Mouse (Mus musculus): Measurements from ENCODE around the gene Cyp2f2. TPM values are rescaled to one million over a fixed set of nuclear protein-coding genes. Genes with fewer than 3 reads are reported as not detected.

The Cyp2f2 gene
- polyA plus RNA-seq, 1 experiment from 2014 or later, result not detected

- H3K4me1 ChIP-seq (ENCODE audit: control insufficient read depth, insufficient read depth, low read length), result no peaks in the 10 kb centered on the region
- no peaks in the 10 kb centered on the region for H3K27me3 ChIP-seq (ENCODE audit: control insufficient read depth, insufficient read depth, low read length)
- H3K4me3 ChIP-seq (ENCODE audit: low read depth, low read length), result no peak overlapping the region
- no peak overlapping the region for H3K4me2 ChIP-seq (ENCODE audit: low read depth, low read length)
- peaks cover 11% of the 10 kb centered on the region for H3K36me3 ChIP-seq (replicated peaks; ENCODE audit: control insufficient read depth, insufficient read depth, low read depth, low read length)
- H3K9me3 ChIP-seq (replicated peaks; ENCODE audit: control insufficient read depth, low read length), result no peaks in the 10 kb centered on the region
- no peak overlapping the region for H3K27ac ChIP-seq (replicated peaks; ENCODE audit: low read depth, low read length)
- 95% methylated on average over 9 of the region's 9 CpGs for WGBS
- DNase-seq (ENCODE audit: low spot score), result no peak
- ATAC-seq (replicated peaks; ENCODE audit: insufficient number of reproducible peaks, low FRiP score, low TSS enrichment, low read depth), result no peak
- no peak overlapping the region for H3K9ac ChIP-seq (replicated peaks; ENCODE audit: low read length)
Measured at GRCm38 (mm10) chr7:27158171-27158570, 38.5 kb downstream of the Cyp2f2 start.

GRCm38 (mm10) chr7:27159256-27159655, 39.5 kb downstream of the Cyp2f2 start:
- Histone ChIP-seq H3K36me3 (replicated peaks; ENCODE audit: control insufficient read depth, insufficient read depth, low read depth, low read length) (peaks cover 11% of the 10 kb centered on the region), H3K27me3 (ENCODE audit: control insufficient read depth, insufficient read depth, low read length) (no peaks in the 10 kb centered on the region), H3K4me1 (ENCODE audit: control insufficient read depth, insufficient read depth, low read length) (no peaks in the 10 kb centered on the region; the same call in none of the 2 replicates), H3K4me2 (ENCODE audit: low read depth, low read length) (no peak overlapping the region), H3K9me3 (replicated peaks; ENCODE audit: control insufficient read depth, low read length) (no peaks in the 10 kb centered on the region), H3K27ac (replicated peaks; ENCODE audit: low read depth, low read length) (no peak overlapping the region), H3K4me3 (ENCODE audit: low read depth, low read length) (no peak overlapping the region), H3K9ac (replicated peaks; ENCODE audit: low read length) (no peak overlapping the region)
- WGBS, result 93% methylated on average over 6 of the region's 6 CpGs
- ATAC-seq (replicated peaks; ENCODE audit: insufficient number of reproducible peaks, low FRiP score, low TSS enrichment, low read depth) (no peak), DNase-seq (ENCODE audit: low spot score) (no peak)

GRCm38 (mm10) chr7:27159882-27160281, 40.2 kb downstream of the Cyp2f2 start:
- H3K9me3 ChIP-seq (replicated peaks; ENCODE audit: control insufficient read depth, low read length), result no peaks in the 10 kb centered on the region
- no peaks in the 10 kb centered on the region for H3K27me3 ChIP-seq (ENCODE audit: control insufficient read depth, insufficient read depth, low read length)
- no peak overlapping the region for H3K27ac ChIP-seq (replicated peaks; ENCODE audit: low read depth, low read length)
- H3K36me3 ChIP-seq (replicated peaks; ENCODE audit: control insufficient read depth, insufficient read depth, low read depth, low read length), result peaks cover 15% of the 10 kb centered on the region
- no peak overlapping the region for H3K4me3 ChIP-seq (ENCODE audit: low read depth, low read length)
- ATAC-seq (replicated peaks; ENCODE audit: insufficient number of reproducible peaks, low FRiP score, low TSS enrichment, low read depth) (peak; percentile 89), DNase-seq (ENCODE audit: low spot score) (peak; percentile 86)
- no peak overlapping the region for H3K4me2 ChIP-seq (ENCODE audit: low read depth, low read length)
- H3K9ac ChIP-seq (replicated peaks; ENCODE audit: low read length), result no peak overlapping the region
- peaks cover 5% of the 10 kb centered on the region for H3K4me1 ChIP-seq (ENCODE audit: control insufficient read depth, insufficient read depth, low read length)
- WGBS, result 16% methylated on average over 8 of the region's 8 CpGs

GRCm38 (mm10) chr7:27160921-27161320, 41.2 kb downstream of the Cyp2f2 start:
- no peaks in the 10 kb centered on the region for H3K27me3 ChIP-seq (ENCODE audit: control insufficient read depth, insufficient read depth, low read length)
- peaks cover 15% of the 10 kb centered on the region for H3K36me3 ChIP-seq (replicated peaks; ENCODE audit: control insufficient read depth, insufficient read depth, low read depth, low read length)
- no peaks in the 10 kb centered on the region for H3K9me3 ChIP-seq (replicated peaks; ENCODE audit: control insufficient read depth, low read length)
- DNase-seq (ENCODE audit: low spot score) (no peak), ATAC-seq (replicated peaks; ENCODE audit: insufficient number of reproducible peaks, low FRiP score, low TSS enrichment, low read depth) (no peak)
- peaks cover 11% of the 10 kb centered on the region for H3K4me1 ChIP-seq (ENCODE audit: control insufficient read depth, insufficient read depth, low read length)
- no peak overlapping the region for H3K27ac ChIP-seq (replicated peaks; ENCODE audit: low read depth, low read length)
- no peak overlapping the region for H3K4me2 ChIP-seq (ENCODE audit: low read depth, low read length)
- no peak overlapping the region for H3K9ac ChIP-seq (replicated peaks; ENCODE audit: low read length)
- H3K4me3 ChIP-seq (ENCODE audit: low read depth, low read length), result no peak overlapping the region
- WGBS, result 86% methylated on average over 3 of the region's 3 CpGs

GRCm38 (mm10) chr7:27161744-27162143, 42.0 kb downstream of the Cyp2f2 start:
- Histone ChIP-seq H3K4me3 (ENCODE audit: low read depth, low read length) (no peak overlapping the region), H3K4me1 (ENCODE audit: control insufficient read depth, insufficient read depth, low read length) (peaks cover 11% of the 10 kb centered on the region), H3K4me2 (ENCODE audit: low read depth, low read length) (no peak overlapping the region), H3K27ac (replicated peaks; ENCODE audit: low read depth, low read length) (no peak overlapping the region), H3K27me3 (ENCODE audit: control insufficient read depth, insufficient read depth, low read length) (no peaks in the 10 kb centered on the region), H3K9ac (replicated peaks; ENCODE audit: low read length) (no peak overlapping the region; the same call in 1 of the 2 replicates), H3K9me3 (replicated peaks; ENCODE audit: control insufficient read depth, low read length) (no peaks in the 10 kb centered on the region), H3K36me3 (replicated peaks; ENCODE audit: control insufficient read depth, insufficient read depth, low read depth, low read length) (peaks cover 15% of the 10 kb centered on the region)
- ATAC-seq (replicated peaks; ENCODE audit: insufficient number of reproducible peaks, low FRiP score, low TSS enrichment, low read depth), result no peak
- WGBS, result 82% methylated on average over 4 of the region's 4 CpGs
- DNase-seq (ENCODE audit: low spot score), result no peak

- peaks cover 15% of the 10 kb centered on the region for H3K36me3 ChIP-seq (replicated peaks; ENCODE audit: control insufficient read depth, insufficient read depth, low read depth, low read length)
- WGBS, result 91% methylated on average over 5 of the region's 5 CpGs
- no peak for ATAC-seq (replicated peaks; ENCODE audit: insufficient number of reproducible peaks, low FRiP score, low TSS enrichment, low read depth)
- no peaks in the 10 kb centered on the region for H3K27me3 ChIP-seq (ENCODE audit: control insufficient read depth, insufficient read depth, low read length)
- DNase-seq (ENCODE audit: low spot score), result no peak
- no peak overlapping the region for H3K27ac ChIP-seq (replicated peaks; ENCODE audit: low read depth, low read length)
- H3K4me3 ChIP-seq (ENCODE audit: low read depth, low read length), result no peak overlapping the region
- no peaks in the 10 kb centered on the region for H3K9me3 ChIP-seq (replicated peaks; ENCODE audit: control insufficient read depth, low read length)
- peaks cover 11% of the 10 kb centered on the region for H3K4me1 ChIP-seq (ENCODE audit: control insufficient read depth, insufficient read depth, low read length)
- no peak overlapping the region for H3K4me2 ChIP-seq (ENCODE audit: low read depth, low read length)
- no peak overlapping the region; the same call in 1 of the 2 replicates for H3K9ac ChIP-seq (replicated peaks; ENCODE audit: low read length)
Measured at GRCm38 (mm10) chr7:27162780-27163449, 43.2 kb downstream of the Cyp2f2 start.

GRCm38 (mm10) chr7:27163450-27163805, 43.7 kb downstream of the Cyp2f2 start:
- Histone ChIP-seq H3K27ac (replicated peaks; ENCODE audit: low read depth, low read length) (no peak overlapping the region), H3K4me2 (ENCODE audit: low read depth, low read length) (no peak overlapping the region), H3K36me3 (replicated peaks; ENCODE audit: control insufficient read depth, insufficient read depth, low read depth, low read length) (peaks cover 15% of the 10 kb centered on the region), H3K4me1 (ENCODE audit: control insufficient read depth, insufficient read depth, low read length) (peaks cover 11% of the 10 kb centered on the region), H3K9ac (replicated peaks; ENCODE audit: low read length) (no peak overlapping the region; the same call in 1 of the 2 replicates), H3K9me3 (replicated peaks; ENCODE audit: control insufficient read depth, low read length) (no peaks in the 10 kb centered on the region), H3K27me3 (ENCODE audit: control insufficient read depth, insufficient read depth, low read length) (no peaks in the 10 kb centered on the region), H3K4me3 (ENCODE audit: low read depth, low read length) (no peak overlapping the region)
- no peak for ATAC-seq (replicated peaks; ENCODE audit: insufficient number of reproducible peaks, low FRiP score, low TSS enrichment, low read depth)
- DNase-seq (ENCODE audit: low spot score), result no peak
- 75% methylated on average over 5 of the region's 5 CpGs for WGBS

- 84% methylated on average over 33 of the region's 33 CpGs for WGBS
- no peak overlapping the region for H3K27ac ChIP-seq (replicated peaks; ENCODE audit: low read depth, low read length)
- peak overlapping the region; percentile 25 for H3K4me2 ChIP-seq (ENCODE audit: low read depth, low read length)
- peak overlapping the region; percentile 10; the same call in 1 of the 2 replicates for H3K9ac ChIP-seq (replicated peaks; ENCODE audit: low read length)
- no peak overlapping the region for H3K4me3 ChIP-seq (ENCODE audit: low read depth, low read length)
- ATAC-seq (replicated peaks; ENCODE audit: insufficient number of reproducible peaks, low FRiP score, low TSS enrichment, low read depth), result no peak
- H3K4me1 ChIP-seq (ENCODE audit: control insufficient read depth, insufficient read depth, low read length), result peaks cover 11% of the 10 kb centered on the region
- no peaks in the 10 kb centered on the region for H3K9me3 ChIP-seq (replicated peaks; ENCODE audit: control insufficient read depth, low read length)
- no peak for DNase-seq (ENCODE audit: low spot score)
- H3K27me3 ChIP-seq (ENCODE audit: control insufficient read depth, insufficient read depth, low read length), result no peaks in the 10 kb centered on the region
- peaks cover 6% of the 10 kb centered on the region for H3K36me3 ChIP-seq (replicated peaks; ENCODE audit: control insufficient read depth, insufficient read depth, low read depth, low read length)
Measured at GRCm38 (mm10) chr7:27164112-27164947, 44.6 kb downstream of the Cyp2f2 start.
